Mouse (Mus musculus) CH12.LX (cell line): ENCODE measurements around the gene Arhgap18. TPM values are rescaled to one million over a fixed set of nuclear protein-coding genes. Genes with fewer than 3 reads are reported as not detected.

Source experiments
- DNase-seq: peaks from one replicate; pipeline ENCODE4 v3.0.0-alpha.2; 2013; ENCODE audit errors: extremely low read depth
- H3K27ac ChIP-seq: 2 replicates; pipeline ENCODE4 v1.5.1; 2012; ENCODE audit warnings: low read depth, mild to moderate bottlenecking, control low read depth, moderate library complexity; ENCODE audit not compliant: insufficient read depth
- H3K27me3 ChIP-seq: replicated peaks from 2 replicates; pipeline ENCODE3; 2012; ENCODE audit warnings: inconsistent platforms
- H3K36me3 ChIP-seq, 2 experiments: replicated peaks in 1 of 2; 2 replicates each; pipeline versions ENCODE3 to v1.6.1; 2012; ENCODE audit warnings: inconsistent platforms in 1 of 2, low read length in 1 of 2, mild to moderate bottlenecking in 1 of 2, mixed read lengths in 1 of 2, moderate library complexity in 1 of 2; ENCODE audit not compliant: control insufficient read depth in 1 of 2, insufficient read depth in 1 of 2
- H3K4me1 ChIP-seq, 2 experiments: 2 replicates each; pipeline ENCODE4 v1.6.1; 2012; ENCODE audit warnings: inconsistent platforms in 1 of 2, moderate library complexity in 1 of 2; ENCODE audit not compliant: insufficient read depth in 2 of 2, control insufficient read depth in 1 of 2
- H3K4me2 ChIP-seq: 2 replicates; pipeline ENCODE4 v1.6.1; 2012; ENCODE audit warnings: low read depth, mild to moderate bottlenecking, control low read depth; ENCODE audit not compliant: poor library complexity, insufficient read depth, severe bottlenecking
- H3K4me3 ChIP-seq, 3 experiments: fragments of 150-350 bp in 1 of 3; sonication (generic) in 1 of 3; replicated peaks in 1 of 3; 2 replicates each; pipeline versions ENCODE3 to v1.5.1; 2011 to 2012; ENCODE audit warnings: low read depth in 2 of 3, low read length in 2 of 3, mild to moderate bottlenecking in 2 of 3, moderate library complexity in 2 of 3, control low read depth in 1 of 3, improper control_type of control experiment in 1 of 3, inconsistent platforms in 1 of 3, mixed read lengths in 1 of 3; ENCODE audit not compliant: poor library complexity in 1 of 3
- H3K79me2 ChIP-seq: replicated peaks from 2 replicates; pipeline ENCODE4 v1.6.1; 2012; ENCODE audit warnings: mild to moderate bottlenecking, moderate library complexity; ENCODE audit not compliant: control insufficient read depth, poor library complexity, insufficient read depth, severe bottlenecking; ENCODE audit errors: extremely low read depth
- H3K9ac ChIP-seq: 2 replicates; pipeline ENCODE4 v1.6.1; 2012; ENCODE audit warnings: low read depth, mild to moderate bottlenecking, control low read depth, moderate library complexity; ENCODE audit not compliant: insufficient read depth
- H3K9me3 ChIP-seq: replicated peaks from 2 replicates; pipeline ENCODE3; 2012; ENCODE audit warnings: low read length, inconsistent platforms, mixed read lengths
- BHLHE40 ChIP-seq: IDR thresholded peaks from 2 replicates; pipeline ENCODE4 v1.6.1; 2011; ENCODE audit warnings: mild to moderate bottlenecking, low read depth, low read length, improper control_type of control experiment
- CTCF ChIP-seq, 2 experiments: IDR thresholded peaks in 1 of 2; conservative IDR thresholded peaks in 1 of 2; 2 replicates each; pipeline ENCODE4 v1.5.1; 2011 to 2012; ENCODE audit warnings: low read depth in 2 of 2, low read length in 2 of 2, improper control_type of control experiment in 1 of 2, inconsistent platforms in 1 of 2, mild to moderate bottlenecking in 1 of 2, moderate library complexity in 1 of 2
- EP300 ChIP-seq: IDR thresholded peaks from 2 replicates; pipeline ENCODE4 v1.6.1; 2011; ENCODE audit warnings: low read length, improper control_type of control experiment
- GABPA ChIP-seq: IDR thresholded peaks from 2 replicates; pipeline ENCODE4 v1.6.1; 2012; ENCODE audit warnings: low read depth, low read length, improper control_type of control experiment, inconsistent platforms; ENCODE audit not compliant: insufficient replicate concordance
- HCFC1 ChIP-seq: IDR thresholded peaks from 2 replicates; pipeline ENCODE4 v1.6.1; 2012; ENCODE audit warnings: low read depth, mild to moderate bottlenecking, inconsistent platforms, low read length, improper control_type of control experiment
- KAT2A ChIP-seq: IDR thresholded peaks from 2 replicates; pipeline ENCODE4 v1.6.1; 2012; ENCODE audit warnings: low read length, improper control_type of control experiment, inconsistent platforms; ENCODE audit not compliant: insufficient replicate concordance
- MAX ChIP-seq: IDR thresholded peaks from 2 replicates; pipeline ENCODE4 v1.6.1; 2011; ENCODE audit warnings: low read length, improper control_type of control experiment
- MXI1 ChIP-seq: IDR thresholded peaks from 2 replicates; pipeline ENCODE4 v1.6.1; 2011; ENCODE audit warnings: mild to moderate bottlenecking, low read depth, low read length, improper control_type of control experiment
- PAX5 ChIP-seq: IDR thresholded peaks from 2 replicates; pipeline ENCODE4 v1.6.1; 2012; ENCODE audit warnings: low read length, inconsistent platforms, mixed read lengths
- POLR2A ChIP-seq: IDR thresholded peaks from 2 replicates; pipeline ENCODE4 v1.6.1; 2011; ENCODE audit warnings: low read depth, mild to moderate bottlenecking, improper control_type of control experiment, low read length
- RCOR1 ChIP-seq: conservative IDR thresholded peaks from 2 replicates; pipeline ENCODE4 v1.6.1; 2012; ENCODE audit warnings: low read depth, mild to moderate bottlenecking, inconsistent platforms, low read length, improper control_type of control experiment
- SIN3A ChIP-seq: IDR thresholded peaks from 2 replicates; pipeline ENCODE4 v1.6.1; 2012; ENCODE audit warnings: low read length, improper control_type of control experiment, inconsistent platforms
- SMC3 ChIP-seq: IDR thresholded peaks from 2 replicates; pipeline ENCODE4 v1.6.1; 2011; ENCODE audit warnings: low read depth, low read length, improper control_type of control experiment
- TBP ChIP-seq: conservative IDR thresholded peaks from 2 replicates; pipeline ENCODE4 v1.6.1; 2011; ENCODE audit warnings: low read depth, low read length, improper control_type of control experiment
- UBTF ChIP-seq: IDR thresholded peaks from 2 replicates; pipeline ENCODE4 v1.6.1; 2012; ENCODE audit warnings: low read depth, mild to moderate bottlenecking, inconsistent platforms, low read length, improper control_type of control experiment, moderate library complexity
- ZKSCAN1 ChIP-seq: IDR thresholded peaks from 2 replicates; pipeline ENCODE4 v1.6.1; 2012; ENCODE audit warnings: low read depth, inconsistent platforms, low read length, improper control_type of control experiment, borderline replicate concordance
- dilution Hi-C: fragments of 300-500 bp; cut with MboI; formaldehyde crosslinking; loops from 2 replicates; pipeline ENCODE4 v1.14.3; 2020; ENCODE audit warnings: low sequenced_read_pairs; ENCODE audit not compliant: extremely low pct_unique_long_range_greater_than_20kb, extremely low pct_ligation_motif_present
- in situ Hi-C: fragments of 300-500 bp; cut with MboI; formaldehyde crosslinking; loops from 3 replicates; pipeline ENCODE4 v1.14.3; 2019; ENCODE audit warnings: low sequenced_read_pairs, low pct_ligation_motif_present, low pct_unique_long_range_greater_than_20kb, mixed read lengths
- polyA plus RNA-seq: library from polyadenylated mRNA; unstranded; fragments of >175 nt; gene quantifications from 2 replicates; pipeline ENCODE4 v1.2.1, GENCODE M21; 2012; ENCODE audit warnings: low read depth; ENCODE audit not compliant: insufficient read length
- total RNA-seq, 2 experiments: library from RNA; depleted of rRNA; stranded (reverse); fragments of 300-350 nt in 1 of 2; fragments of >200 nt in 1 of 2; gene quantifications; 2 replicates each; pipeline ENCODE4 v1.2.3; 2012 to 2014

The Arhgap18 gene
- total and polyA plus RNA-seq, 3 experiments, result 3.3 to 4.2 (median 3.3) TPM

- Histone ChIP-seq H3K9me3 (no peaks in the 10 kb centered on the region), H3K27me3 (no peaks in the 10 kb centered on the region), H3K9ac (no peak overlapping the region)
- in situ Hi-C loops, result no loop called here
- no peak for DNase-seq
- no peak for TF ChIP-seq KAT2A
- TF ChIP-seq EP300, result no peak
- no peak for TF ChIP-seq RCOR1
- TF ChIP-seq MAX, result no peak
- no peak for TF ChIP-seq TBP
- no peak for TF ChIP-seq HCFC1
- no peak for TF ChIP-seq POLR2A
- TF ChIP-seq, all 38 proteins: peak for 0
- H3K36me3 ChIP-seq, result no peaks in the 10 kb centered on the region
- no peak overlapping the region for H3K4me3 ChIP-seq
- no peak overlapping the region for H3K27ac ChIP-seq
- no peak overlapping the region for H3K4me2 ChIP-seq
- no peaks in the 10 kb centered on the region for H3K4me1 ChIP-seq
- H3K79me2 ChIP-seq, result no peaks in the 10 kb centered on the region
- dilution Hi-C loops, result no loop called here
Measured at GRCm38 (mm10) chr10:26939549-26939948, 186.3 kb downstream of the Arhgap18 start.

- H3K9ac ChIP-seq, result no peak overlapping the region
- no peaks in the 10 kb centered on the region for H3K79me2 ChIP-seq
Measured at GRCm38 (mm10) chr10:26948331-26948730, 195.1 kb downstream of the Arhgap18 start.

GRCm38 (mm10) chr10:26949667-26950066 lies 196.4 kb downstream of the Arhgap18 start:
- Histone ChIP-seq H3K79me2 (no peaks in the 10 kb centered on the region), H3K9ac (no peak overlapping the region), H3K27ac (no peak overlapping the region), H3K4me1 (peaks cover 0 to 5% of the 10 kb centered on the region in 2 experiments; a peak in 2 of 4 replicates), H3K4me3 (no peak overlapping the region), H3K4me2 (peak overlapping the region; percentile 60), H3K9me3 (no peaks in the 10 kb centered on the region), H3K36me3 (no peaks in the 10 kb centered on the region), H3K27me3 (no peaks in the 10 kb centered on the region)
- DNase-seq, result no peak
- TF ChIP-seq SIN3A, result no peak
- peak; percentile 13; the same call in 1 of the 2 replicates for TF ChIP-seq SMC3
- peak in 1 of 2 experiments; percentile 55; a peak in 2 of 4 replicates for TF ChIP-seq CTCF (conservative IDR thresholded peaks at IDR 0.05 in 1 of 2, IDR thresholded peaks at IDR 0.05 in 1 of 2; ENCODE audit: low read depth in 2 of 2, low read length in 2 of 2)
- in situ Hi-C loops, result no loop called here
- dilution Hi-C loops, result no loop called here

More at GRCm38 (mm10) chr10:26948331-26948730, 195.1 kb downstream of the Arhgap18 start:
- in situ Hi-C loops, result no loop called here
- H3K27ac ChIP-seq, result no peak overlapping the region
- DNase-seq, result no peak
- dilution Hi-C loops, result no loop called here
- TF ChIP-seq MXI1, result no peak
- TF ChIP-seq UBTF, result no peak
- no peak for TF ChIP-seq GABPA
- no peak for TF ChIP-seq SIN3A
- TF ChIP-seq PAX5, result no peak
- TF ChIP-seq BHLHE40, result no peak
- no peak for TF ChIP-seq SMC3
- TF ChIP-seq POLR2A, result no peak
- no peak for TF ChIP-seq MAX
- TF ChIP-seq ZKSCAN1, result no peak
- TF ChIP-seq, all 38 proteins: peak for 0
- Histone ChIP-seq H3K9me3 (no peaks in the 10 kb centered on the region), H3K4me1 (no peaks in the 10 kb centered on the region), H3K4me3 (no peak overlapping the region), H3K27me3 (no peaks in the 10 kb centered on the region), H3K4me2 (no peak overlapping the region), H3K36me3 (no peaks in the 10 kb centered on the region)
